Mouse (Mus musculus) stomach, postnatal 0 days (tissue): ENCODE results near the gene Dmrtc2.

Experiments
- CTCF ChIP-seq: IDR thresholded peaks from 2 replicates; pipeline ENCODE4 v1.5.1; 2016; ENCODE audit warnings: antibody characterized with exemption, low read depth, mild to moderate bottlenecking, moderate library complexity
- EP300 ChIP-seq: optimal IDR thresholded peaks from 2 replicates; pipeline ENCODE3; 2016; ENCODE audit warnings: antibody characterized with exemption

GRCm38 (mm10) chr7:24877588-24877987 lies 7.7 kb downstream of the Dmrtc2 start:
- TF ChIP-seq CTCF (no peak), EP300 (no peak)
